Mouse (Mus musculus) right cerebral cortex, postnatal 14 days (tissue): ENCODE measurements around the gene Ttyh2.
"Not testable (repeated sequence)": the region's sequence is repeated elsewhere in the genome, so short reads cannot be mapped to it uniquely, and the experiment has no call there.

Experiments used
- DNase-seq: peaks from one replicate; pipeline ENCODE4 v3.0.0; 2022

Gene Ttyh2

GRCm38 (mm10) chr11:114662746-114663362 is 12.4 kb upstream of the Ttyh2 start:
- DNase-seq: peak; percentile 74

GRCm38 (mm10) chr11:114664164-114664563 is 11.1 kb upstream of the Ttyh2 start:
- DNase-seq: no peak

DNA sequence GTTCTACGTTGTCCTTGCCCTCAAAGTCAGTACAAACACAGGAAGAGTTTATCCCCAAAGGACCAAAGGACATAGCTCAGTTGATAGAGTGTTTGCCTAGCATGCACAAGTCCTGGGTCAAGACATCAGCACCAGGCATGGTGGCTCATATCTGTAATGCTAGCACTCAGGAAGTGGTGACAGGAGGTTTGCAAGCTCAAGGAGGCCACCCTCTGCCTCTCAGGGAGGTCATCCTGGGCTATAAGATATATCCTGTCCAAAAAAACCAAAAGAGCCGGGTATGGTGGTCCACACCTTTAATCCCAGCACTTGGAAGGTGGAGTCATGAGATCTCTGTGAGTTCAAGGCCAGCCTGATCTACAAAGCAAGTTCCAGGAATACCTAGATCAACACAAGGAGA is 9.8 kb upstream of the Ttyh2 start:
- no peak for DNase-seq

DNA sequence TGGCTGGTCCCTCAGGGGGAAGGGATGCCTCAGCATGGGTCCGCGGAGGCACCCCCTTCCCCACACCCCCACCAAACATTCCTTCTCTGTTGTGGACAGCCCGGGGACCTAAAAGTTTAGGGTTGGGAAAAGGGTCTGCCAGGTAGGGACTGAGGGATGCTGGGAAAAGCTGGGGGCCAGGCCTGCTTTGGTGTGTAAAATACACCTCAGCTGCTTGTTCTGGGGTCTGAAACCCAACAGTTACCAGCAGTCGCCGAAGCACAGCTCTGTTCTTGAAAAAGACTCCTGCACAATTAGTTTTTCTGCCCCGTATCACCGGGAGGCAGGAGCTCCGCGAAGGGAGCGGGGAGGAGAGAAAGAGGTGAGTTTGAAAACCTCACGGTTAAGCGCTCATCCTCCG is 8.4 kb upstream of the Ttyh2 start:
- DNase-seq: no peak

GRCm38 (mm10) chr11:114667236-114667931 is 7.8 kb upstream of the Ttyh2 start:
- DNase-seq: no peak

DNA sequence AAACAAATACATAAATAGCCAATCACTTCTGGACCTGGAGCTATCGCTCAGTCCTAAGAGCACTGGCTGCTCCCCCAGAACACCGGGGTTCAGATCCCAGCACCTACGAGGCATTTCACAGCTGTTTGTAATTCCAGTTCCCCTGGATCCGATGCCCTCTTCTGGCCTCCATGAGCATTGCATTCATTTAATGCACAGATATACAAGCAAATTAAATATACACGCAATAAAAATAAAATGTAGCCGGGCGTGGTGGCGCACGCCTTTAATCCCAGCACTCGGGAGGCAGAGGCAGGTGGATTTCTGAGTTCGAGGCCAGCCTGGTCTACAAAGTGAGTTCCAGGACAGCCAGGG is 7.3 kb upstream of the Ttyh2 start:
- not testable (repeated sequence) for DNase-seq

- DNase-seq: peak; percentile 89
Observed at GRCm38 (mm10) chr11:114668301-114668710, 6.9 kb upstream of the Ttyh2 start, which contains the start of gene Rpl38. Rpl38 (plus strand) TSS chr11:114668524.

DNA sequence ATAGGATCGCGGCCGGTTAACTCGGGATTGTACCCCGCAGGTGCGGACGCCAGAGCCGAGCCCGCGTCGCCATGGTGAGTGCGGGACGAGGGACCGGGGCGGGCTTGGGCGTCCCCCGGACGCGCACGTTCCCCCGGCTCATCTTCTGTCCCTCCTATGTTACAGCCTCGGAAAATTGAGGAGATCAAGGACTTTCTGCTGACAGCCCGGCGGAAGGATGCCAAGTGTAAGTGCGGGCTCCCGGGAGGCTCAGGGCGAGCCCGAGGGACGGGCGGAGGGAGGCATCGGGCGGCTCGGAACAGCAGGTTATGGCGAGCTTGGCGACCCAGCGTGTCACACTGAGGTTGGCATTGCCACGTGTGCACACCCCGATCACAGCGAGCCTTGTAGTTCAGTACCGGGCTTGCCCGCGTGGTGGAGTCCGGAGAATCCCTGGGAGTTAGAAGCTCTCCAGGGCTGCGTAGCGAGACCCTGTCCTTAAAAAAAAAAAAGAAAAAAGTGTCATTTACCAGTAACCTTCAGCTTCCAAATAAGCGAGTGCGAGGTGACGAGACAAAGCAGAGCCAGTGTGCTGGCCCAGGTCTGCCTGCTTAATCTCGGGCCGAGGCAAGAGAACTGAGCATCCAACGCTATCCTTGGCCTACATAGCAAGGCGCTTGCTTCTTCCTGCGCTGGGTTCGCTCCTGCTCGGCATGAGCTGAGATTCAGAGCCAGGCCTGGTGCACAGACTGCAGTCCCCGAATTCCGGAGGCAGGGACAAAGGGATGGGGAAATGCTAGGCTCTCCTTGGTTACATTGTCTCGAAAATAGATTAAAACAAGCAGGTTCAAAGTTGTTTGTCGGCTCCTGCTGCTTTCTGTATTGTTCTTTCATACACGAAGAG is 6.2 kb upstream of the Ttyh2 start:
- DNase-seq: peak; percentile 88

GRCm38 (mm10) chr11:114669651-114670168 is 5.5 kb upstream of the Ttyh2 start:
- no peak for DNase-seq

- no peak for DNase-seq
Observed at GRCm38 (mm10) chr11:114671147-114671546, 4.1 kb upstream of the Ttyh2 start.

GRCm38 (mm10) chr11:114672794-114673718 is 2.2 kb upstream of the Ttyh2 start:
- peak; percentile 72 for DNase-seq

GRCm38 (mm10) chr11:114673719-114674050 is 1.5 kb upstream of the Ttyh2 start:
- DNase-seq: no peak

DNA sequence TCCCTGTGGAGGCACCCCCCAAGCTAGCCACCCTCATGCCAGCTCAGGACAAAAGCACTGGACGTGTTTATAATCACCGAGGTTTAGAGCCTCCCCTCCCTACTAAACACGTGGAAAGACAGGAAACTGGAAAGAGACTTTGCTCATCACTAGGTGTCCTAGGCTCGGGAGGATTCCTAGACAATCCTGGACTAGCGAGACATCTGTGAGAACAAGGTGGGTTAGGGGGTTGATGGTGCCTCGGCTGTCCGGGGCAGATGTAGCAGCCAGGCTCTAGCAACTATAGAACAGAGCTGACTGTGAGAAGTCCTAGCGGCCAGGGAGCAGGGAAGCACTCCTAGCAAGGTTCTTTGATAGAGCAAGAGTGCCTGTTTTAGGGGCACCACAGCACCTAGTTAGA is 1.1 kb upstream of the Ttyh2 start:
- DNase-seq: no peak

GRCm38 (mm10) chr11:114674796-114675195 is 435 bp upstream of the Ttyh2 start:
- DNase-seq: not testable (repeated sequence)

GRCm38 (mm10) chr11:114675826-114676401 is 683 bp downstream of the Ttyh2 start:
- no peak for DNase-seq

GRCm38 (mm10) chr11:114676431-114676830 is 1.2 kb downstream of the Ttyh2 start:
- no peak for DNase-seq

GRCm38 (mm10) chr11:114676896-114677530 is 1.8 kb downstream of the Ttyh2 start:
- no peak for DNase-seq

DNA sequence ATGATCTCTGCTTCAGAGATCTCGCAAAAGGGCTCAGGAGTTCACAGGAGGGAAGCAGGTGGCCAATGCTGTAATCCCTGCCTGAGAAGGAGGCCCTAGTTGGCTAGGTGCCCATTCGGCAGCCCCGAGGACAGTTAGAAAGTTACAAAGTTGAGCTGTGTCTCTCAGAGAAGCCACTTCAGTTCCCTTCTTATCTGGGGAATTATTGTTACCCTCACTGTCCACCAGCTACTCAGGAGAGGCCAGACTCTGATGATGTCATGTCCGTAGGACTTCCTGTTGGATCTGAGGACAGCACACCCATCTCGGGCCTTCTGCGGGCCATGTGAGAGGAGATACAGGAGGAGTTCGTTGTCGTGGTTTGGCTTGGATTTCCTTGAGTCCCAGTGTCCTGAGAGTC is 4.4 kb downstream of the Ttyh2 start:
- DNase-seq: no peak

DNA sequence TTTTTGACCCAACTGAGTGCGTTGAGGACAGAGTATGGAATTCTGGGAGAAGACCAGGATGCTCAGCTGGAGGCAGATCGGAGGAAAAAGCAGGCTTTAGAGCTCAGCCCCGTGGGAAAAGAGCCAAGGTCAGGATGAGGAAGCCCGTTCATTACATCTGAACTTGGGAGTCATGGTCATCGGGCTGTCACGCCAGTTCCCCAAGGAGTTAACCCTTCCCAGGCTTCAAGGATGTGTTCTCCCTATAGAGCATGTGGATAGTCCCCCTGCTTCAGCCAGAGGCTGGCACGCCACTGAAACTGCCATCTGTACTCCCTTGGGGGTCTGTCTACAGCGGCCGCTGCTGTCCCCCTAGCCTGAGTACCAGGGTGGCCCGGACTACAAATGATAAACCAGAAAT is 5.1 kb downstream of the Ttyh2 start:
- no peak for DNase-seq

GRCm38 (mm10) chr11:114681054-114681453 is 5.8 kb downstream of the Ttyh2 start:
- no peak for DNase-seq

DNA sequence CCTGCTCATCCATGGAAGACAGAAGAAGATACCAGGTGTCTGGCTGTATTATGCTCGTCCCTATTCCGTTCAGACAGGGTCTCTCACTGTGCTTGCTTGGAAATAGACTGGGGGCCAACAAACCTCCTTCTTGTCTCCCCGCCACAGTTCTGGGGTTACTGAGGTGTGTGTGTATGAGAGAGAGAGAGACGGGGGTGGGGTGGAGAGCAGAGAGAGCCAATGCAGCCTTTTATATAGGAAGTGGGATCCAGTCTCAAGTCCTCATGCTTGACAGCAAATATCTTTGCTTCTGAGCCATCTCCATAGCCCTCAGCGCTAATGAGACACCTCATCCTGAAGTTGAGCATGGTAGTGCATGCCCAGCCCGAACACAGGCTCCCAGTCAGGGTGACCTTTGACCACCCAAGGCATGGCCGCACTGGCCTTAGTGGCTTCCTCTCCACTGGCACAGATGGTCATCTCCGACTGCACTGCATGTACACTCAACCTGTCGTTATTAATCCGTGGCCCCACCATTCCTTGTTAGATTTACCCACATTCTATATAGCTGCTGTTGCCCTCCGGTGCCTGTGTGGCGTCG is 7.2 kb downstream of the Ttyh2 start:
- DNase-seq: no peak
